Mouse (Mus musculus) lung, postnatal 0 days (tissue): ENCODE results near the gene Patj.

ENCODE experiments used
- CTCF ChIP-seq: IDR thresholded peaks from 2 replicates; pipeline ENCODE4 v1.5.1; 2016; ENCODE audit warnings: antibody characterized with exemption, mild to moderate bottlenecking
- EP300 ChIP-seq: IDR thresholded peaks from 2 replicates; pipeline ENCODE4 v1.6.1; 2016; ENCODE audit warnings: antibody characterized with exemption, mild to moderate bottlenecking, control low read depth

DNA sequence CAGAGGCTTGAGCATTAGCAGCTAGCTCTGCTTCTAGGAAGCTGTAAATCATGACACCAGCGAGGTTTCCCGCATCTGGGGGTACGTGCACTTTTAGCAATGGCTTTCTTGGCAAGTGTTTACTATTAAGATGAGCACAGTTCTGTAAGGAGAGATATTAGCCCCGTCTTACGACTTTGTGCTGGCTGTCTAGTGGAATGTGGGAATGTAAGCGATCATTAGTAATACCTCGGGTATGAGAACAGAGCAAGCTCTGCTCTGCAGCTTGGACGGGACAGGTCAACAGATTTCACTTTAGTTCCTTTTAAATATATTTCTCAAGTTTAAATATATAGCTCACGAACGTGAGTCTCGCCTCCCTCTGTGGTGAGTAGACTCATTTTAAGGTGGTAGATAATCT is 54.7 kb downstream of the Patj start:
- TF ChIP-seq EP300 (no peak), CTCF (no peak)
